Mouse (Mus musculus): ENCODE measurements around the gene Cox6b1. TPM values are rescaled to one million over a fixed set of nuclear protein-coding genes. Genes with fewer than 3 reads are reported as not detected.

The Cox6b1 gene
- polyA plus RNA-seq, 1 experiment from 2014 or later = 566 TPM

DNA sequence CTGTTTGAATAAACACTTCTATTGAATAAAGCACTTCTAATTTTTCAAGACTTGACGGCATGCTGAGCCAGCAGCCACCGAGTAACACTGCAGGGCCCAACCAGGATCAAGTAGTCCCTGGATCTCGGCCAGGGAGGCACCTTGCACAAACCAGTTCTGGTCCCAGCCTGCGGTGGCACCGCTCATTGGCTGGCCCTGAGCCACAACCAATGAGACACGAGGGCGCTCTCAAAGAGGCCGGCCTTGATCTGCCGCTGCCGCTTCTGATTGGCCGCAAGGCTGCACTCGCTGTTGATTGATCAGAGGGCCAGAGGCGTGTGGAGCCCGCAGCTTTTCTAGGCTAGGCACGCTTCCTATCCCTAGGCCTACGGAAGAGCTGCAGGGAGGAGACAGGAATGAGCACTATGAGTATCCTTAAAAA is 26.0 kb downstream of the Cox6b1 start:
- Histone ChIP-seq H3K27me3 (ENCODE audit: control insufficient read depth, insufficient read depth, low read depth, low read length) (no peaks in the 10 kb centered on the region), H3K27ac (ENCODE audit: low read length) (no peak overlapping the region), H3K4me3 (ENCODE audit: low read depth, low read length) (no peak overlapping the region), H3K9me3 (replicated peaks; ENCODE audit: control insufficient read depth, low read length) (no peaks in the 10 kb centered on the region), H3K9ac (ENCODE audit: low read depth, low read length) (0 out of 2 replicates have a peak overlapping the region, but pooled peaks have one; percentile 40), H3K4me1 (ENCODE audit: control insufficient read depth, low read depth, low read length) (peaks cover 10% of the 10 kb centered on the region), H3K36me3 (ENCODE audit: control insufficient read depth, insufficient read depth) (no peaks in the 10 kb centered on the region), H3K4me2 (ENCODE audit: low read depth, low read length) (peak overlapping the region; percentile 42)
- ATAC-seq (ENCODE audit: low read depth) = peak; percentile 98
- 2% methylated on average over 16 of the region's 16 CpGs for WGBS (ENCODE audit: insufficient replicate concordance)

DNA sequence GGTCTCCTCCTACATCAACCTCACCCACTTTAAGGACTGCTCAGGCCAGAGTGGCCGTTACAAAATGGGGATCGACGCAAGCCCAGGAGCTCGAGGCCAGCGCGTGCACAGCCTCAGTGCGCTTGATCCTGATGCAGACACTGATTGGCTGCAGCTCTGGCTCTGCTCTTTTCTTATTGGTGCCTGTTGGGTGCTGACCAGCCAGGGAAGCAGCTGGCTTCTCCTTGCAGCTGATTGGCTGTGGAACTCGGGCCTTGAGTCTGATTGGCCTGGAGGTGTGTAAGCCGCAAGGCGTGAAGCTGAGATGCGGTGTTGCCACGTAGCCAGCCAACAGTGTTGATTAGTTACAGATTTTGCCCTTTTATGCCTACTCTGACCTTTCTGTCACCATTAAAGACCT is 27.2 kb downstream of the Cox6b1 start, which contains the start of gene Zbtb32:
Gene Zbtb32 (minus strand): TSS at position 124 of the 400 bp plus-strand sequence.
- Histone ChIP-seq H3K9ac (ENCODE audit: low read depth, low read length) (0 out of 2 replicates have a peak within 1 kb of the TSS, but pooled peaks have one; percentile 40), H3K4me1 (ENCODE audit: control insufficient read depth, low read depth, low read length) (peaks cover 12% of the 10 kb centered on the region), H3K4me3 (ENCODE audit: low read depth, low read length) (no peak within 1 kb of the TSS), H3K9me3 (replicated peaks; ENCODE audit: control insufficient read depth, low read length) (no peaks in the 10 kb centered on the region), H3K27ac (ENCODE audit: low read length) (no peak within 1 kb of the TSS), H3K36me3 (ENCODE audit: control insufficient read depth, insufficient read depth) (no peaks in the 10 kb centered on the region), H3K27me3 (ENCODE audit: control insufficient read depth, insufficient read depth, low read depth, low read length) (no peaks in the 10 kb centered on the region), H3K4me2 (ENCODE audit: low read depth, low read length) (peak within 1 kb of the TSS; percentile 39; the same call in 1 of the 2 replicates)
- WGBS (ENCODE audit: insufficient replicate concordance) = 88% methylated on average over 12 of the region's 12 CpGs
- no peak for ATAC-seq (ENCODE audit: low read depth)

DNA sequence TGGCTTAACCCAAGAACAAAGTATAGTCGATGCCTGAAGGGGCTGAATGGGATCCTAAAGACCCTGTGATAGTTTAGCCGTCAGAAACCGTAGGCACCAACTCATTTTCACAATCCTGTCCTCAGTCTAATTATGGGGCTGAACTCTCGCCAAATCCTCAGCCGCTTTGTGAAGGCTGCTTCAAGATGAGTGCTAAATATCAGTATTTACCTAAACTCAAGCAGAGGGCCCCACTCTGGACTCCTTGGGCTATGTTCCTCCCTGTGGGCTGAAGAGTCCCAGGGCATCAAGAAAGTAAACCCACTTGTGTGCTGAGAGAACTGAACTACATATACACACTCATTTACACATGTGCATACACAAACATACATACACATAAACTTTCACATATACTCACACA is 29.1 kb downstream of the Cox6b1 start:
- H3K4me3 ChIP-seq (ENCODE audit: low read depth, low read length) = no peak overlapping the region
- no peaks in the 10 kb centered on the region for H3K9me3 ChIP-seq (replicated peaks; ENCODE audit: control insufficient read depth, low read length)
- H3K9ac ChIP-seq (ENCODE audit: low read depth, low read length) = no peak overlapping the region
- no peak overlapping the region for H3K27ac ChIP-seq (ENCODE audit: low read length)
- WGBS (ENCODE audit: insufficient replicate concordance) = 62% methylated on average over 5 of the region's 5 CpGs
- H3K4me1 ChIP-seq (ENCODE audit: control insufficient read depth, low read depth, low read length) = peaks cover 12% of the 10 kb centered on the region
- no peak for ATAC-seq (ENCODE audit: low read depth)
- H3K36me3 ChIP-seq (ENCODE audit: control insufficient read depth, insufficient read depth) = no peaks in the 10 kb centered on the region
- H3K27me3 ChIP-seq (ENCODE audit: control insufficient read depth, insufficient read depth, low read depth, low read length) = no peaks in the 10 kb centered on the region
- no peak overlapping the region for H3K4me2 ChIP-seq (ENCODE audit: low read depth, low read length)

DNA sequence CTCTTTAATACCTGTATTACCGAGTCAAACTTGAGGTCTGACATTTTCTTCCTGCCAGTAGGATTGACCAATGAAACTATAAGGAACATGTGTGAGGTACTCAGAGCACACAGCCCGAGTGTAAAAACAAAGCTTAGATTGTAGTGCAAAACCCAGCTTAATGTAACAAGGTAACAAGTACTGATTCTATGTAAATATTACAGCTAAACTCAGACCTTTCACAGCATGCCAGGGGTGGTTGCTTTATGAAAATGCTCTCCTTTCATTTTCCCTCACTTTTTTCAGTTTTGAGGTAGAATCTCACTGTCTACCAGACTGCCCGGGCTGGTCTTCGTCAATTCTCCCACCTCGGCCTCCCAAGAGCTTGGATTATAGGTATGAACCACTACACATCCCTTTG is 29.9 kb downstream of the Cox6b1 start:
- H3K4me3 ChIP-seq (ENCODE audit: low read depth, low read length) = no peak overlapping the region
- no peak overlapping the region for H3K9ac ChIP-seq (ENCODE audit: low read depth, low read length)
- 64% methylated on average over 5 of the region's 5 CpGs for whole genome bisulfite sequencing (ENCODE audit: insufficient replicate concordance)
- H3K27me3 ChIP-seq (ENCODE audit: control insufficient read depth, insufficient read depth, low read depth, low read length) = no peaks in the 10 kb centered on the region
- H3K9me3 ChIP-seq (replicated peaks; ENCODE audit: control insufficient read depth, low read length) = no peaks in the 10 kb centered on the region
- peaks cover 12% of the 10 kb centered on the region for H3K4me1 ChIP-seq (ENCODE audit: control insufficient read depth, low read depth, low read length)
- H3K27ac ChIP-seq (ENCODE audit: low read length) = no peak overlapping the region
- ATAC-seq (ENCODE audit: low read depth) = no peak
- H3K36me3 ChIP-seq (ENCODE audit: control insufficient read depth, insufficient read depth) = no peaks in the 10 kb centered on the region
- no peak overlapping the region for H3K4me2 ChIP-seq (ENCODE audit: low read depth, low read length)

DNA sequence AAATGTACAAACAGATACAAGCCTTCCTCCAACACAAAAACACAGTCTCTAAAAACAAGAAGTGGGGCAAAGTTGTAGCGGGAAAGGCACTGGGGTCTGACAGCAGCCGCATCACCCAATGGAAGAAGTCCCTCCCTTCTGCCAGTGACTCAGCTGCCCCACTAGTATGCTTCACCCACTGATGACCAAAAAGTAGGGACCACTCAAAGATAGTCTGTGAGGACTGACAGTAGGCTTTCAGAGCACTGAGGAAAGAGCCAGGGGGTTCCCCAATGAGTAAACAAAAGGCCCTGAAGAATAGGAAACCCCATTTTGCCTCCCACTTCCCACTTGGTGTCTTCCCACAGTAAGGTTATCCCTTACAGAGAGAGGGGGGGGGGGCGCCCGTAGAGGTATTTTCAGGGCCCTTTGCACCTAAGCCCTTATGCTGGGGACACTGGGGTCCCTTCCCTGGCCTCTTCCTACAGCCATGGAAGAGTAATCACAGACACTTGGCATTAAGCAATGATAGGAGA is 31.4 kb downstream of the Cox6b1 start:
- WGBS (ENCODE audit: insufficient replicate concordance) = 49% methylated on average over 4 of the region's 4 CpGs
- H3K9me3 ChIP-seq (replicated peaks; ENCODE audit: control insufficient read depth, low read length) = no peaks in the 10 kb centered on the region
- no peak overlapping the region for H3K9ac ChIP-seq (ENCODE audit: low read depth, low read length)

DNA sequence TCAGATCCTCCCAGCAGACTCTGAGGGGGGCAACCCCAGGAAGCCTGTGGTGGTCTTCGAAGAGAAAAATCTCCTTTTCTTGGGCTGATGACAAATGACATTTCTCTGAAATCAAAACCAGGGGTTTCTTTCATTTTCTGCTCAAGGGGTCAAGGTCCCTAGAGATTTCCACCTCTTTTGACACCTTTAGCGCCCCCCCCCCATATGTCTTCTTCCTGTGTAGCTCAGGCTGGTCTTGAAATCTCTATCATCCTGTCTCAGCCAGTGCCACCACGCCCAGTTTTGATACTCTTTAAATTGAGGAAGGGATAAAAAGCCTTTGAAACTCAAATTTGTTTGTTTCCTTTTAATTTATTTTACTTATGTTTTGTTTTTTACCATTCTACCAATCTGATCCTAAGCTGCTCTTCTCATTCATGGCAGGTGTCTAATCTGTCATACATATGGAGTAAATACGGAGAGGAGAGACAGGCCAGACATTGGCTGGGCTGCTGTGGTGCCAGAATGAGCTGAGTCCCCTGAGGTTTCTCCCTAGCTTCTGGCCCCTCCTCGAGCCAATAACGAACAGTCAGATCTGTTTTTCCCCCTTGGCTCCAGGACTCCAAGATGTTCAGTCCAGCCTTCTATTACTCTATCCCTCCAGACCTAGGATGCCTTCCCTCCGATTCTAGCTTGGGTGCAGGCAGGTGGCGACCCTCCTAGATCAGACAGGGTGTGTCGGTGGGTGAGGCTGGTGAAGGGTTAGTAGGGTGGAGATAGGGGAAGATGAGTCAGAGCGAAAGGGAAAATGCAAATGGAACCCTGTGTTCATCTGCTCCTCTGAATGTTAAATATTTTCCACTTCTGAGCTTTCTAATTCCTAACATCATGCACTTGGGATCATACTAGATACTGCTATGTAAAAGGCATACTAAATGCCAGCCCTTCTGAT is 32.1 kb downstream of the Cox6b1 start:
- 52% methylated on average over 10 of the region's 10 CpGs for WGBS (ENCODE audit: insufficient replicate concordance)
- H3K36me3 ChIP-seq (ENCODE audit: control insufficient read depth, insufficient read depth) = no peaks in the 10 kb centered on the region

More for the DNA sequence above, 31.4 kb downstream of the Cox6b1 start:
- no peak overlapping the region for H3K27ac ChIP-seq (ENCODE audit: low read length)
- H3K4me2 ChIP-seq (ENCODE audit: low read depth, low read length) = no peak overlapping the region
- no peaks in the 10 kb centered on the region for H3K36me3 ChIP-seq (ENCODE audit: control insufficient read depth, insufficient read depth)
- no peak overlapping the region for H3K4me3 ChIP-seq (ENCODE audit: low read depth, low read length)
- ATAC-seq (ENCODE audit: low read depth) = no peak
- peaks cover 9% of the 10 kb centered on the region for H3K4me1 ChIP-seq (ENCODE audit: control insufficient read depth, low read depth, low read length)
- H3K27me3 ChIP-seq (ENCODE audit: control insufficient read depth, insufficient read depth, low read depth, low read length) = no peaks in the 10 kb centered on the region

DNA sequence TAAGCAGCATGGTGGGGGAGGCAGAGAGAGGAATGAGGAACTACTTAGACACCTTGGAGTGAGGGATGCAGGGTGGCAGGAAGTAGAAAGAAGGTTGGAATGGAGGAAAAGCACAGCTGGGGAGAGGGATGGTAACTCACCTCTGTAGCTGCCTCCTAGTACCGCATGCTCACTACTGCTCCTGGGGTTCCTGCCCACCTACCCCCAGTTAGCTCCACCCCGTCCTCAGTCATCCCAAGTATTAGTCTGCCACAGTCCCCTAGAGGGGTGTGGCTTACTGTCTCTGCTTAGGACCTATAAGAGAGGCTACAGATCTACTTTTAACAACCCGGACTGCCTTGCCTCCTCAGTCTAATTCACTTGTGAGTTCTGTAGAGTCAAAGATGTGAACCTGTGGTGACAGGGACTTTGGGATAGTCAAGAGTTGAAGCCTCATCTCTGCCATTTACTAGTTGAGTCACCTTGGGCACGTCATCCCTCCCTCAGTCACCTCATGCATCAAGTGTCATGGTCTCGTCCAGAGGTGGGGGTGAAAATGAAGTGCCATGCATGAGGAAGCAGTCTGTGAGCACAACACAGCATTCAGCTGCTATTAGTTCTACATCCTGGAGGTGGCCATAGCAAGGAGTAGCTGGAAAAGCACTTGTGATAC is 33.1 kb downstream of the Cox6b1 start:
- no peak overlapping the region for H3K4me2 ChIP-seq (ENCODE audit: low read depth, low read length)
- 42% methylated on average over 5 of the region's 5 CpGs for WGBS (ENCODE audit: insufficient replicate concordance)
- ATAC-seq (ENCODE audit: low read depth) = no peak
- no peak overlapping the region for H3K27ac ChIP-seq (ENCODE audit: low read length)
- H3K9me3 ChIP-seq (replicated peaks; ENCODE audit: control insufficient read depth, low read length) = no peaks in the 10 kb centered on the region
- no peaks in the 10 kb centered on the region for H3K27me3 ChIP-seq (ENCODE audit: control insufficient read depth, insufficient read depth, low read depth, low read length)
- no peaks in the 10 kb centered on the region for H3K36me3 ChIP-seq (ENCODE audit: control insufficient read depth, insufficient read depth)
- no peak overlapping the region for H3K4me3 ChIP-seq (ENCODE audit: low read depth, low read length)
- no peak overlapping the region for H3K9ac ChIP-seq (ENCODE audit: low read depth, low read length)
- H3K4me1 ChIP-seq (ENCODE audit: control insufficient read depth, low read depth, low read length) = peaks cover 10% of the 10 kb centered on the region

More for the DNA sequence above, 32.1 kb downstream of the Cox6b1 start:
- Histone ChIP-seq H3K4me1 (ENCODE audit: control insufficient read depth, low read depth, low read length) (peaks cover 10% of the 10 kb centered on the region), H3K27me3 (ENCODE audit: control insufficient read depth, insufficient read depth, low read depth, low read length) (no peaks in the 10 kb centered on the region), H3K27ac (ENCODE audit: low read length) (no peak overlapping the region), H3K4me3 (ENCODE audit: low read depth, low read length) (no peak overlapping the region), H3K9ac (ENCODE audit: low read depth, low read length) (no peak overlapping the region), H3K4me2 (ENCODE audit: low read depth, low read length) (no peak overlapping the region), H3K9me3 (replicated peaks; ENCODE audit: control insufficient read depth, low read length) (no peaks in the 10 kb centered on the region)
- ATAC-seq (ENCODE audit: low read depth) = no peak

DNA sequence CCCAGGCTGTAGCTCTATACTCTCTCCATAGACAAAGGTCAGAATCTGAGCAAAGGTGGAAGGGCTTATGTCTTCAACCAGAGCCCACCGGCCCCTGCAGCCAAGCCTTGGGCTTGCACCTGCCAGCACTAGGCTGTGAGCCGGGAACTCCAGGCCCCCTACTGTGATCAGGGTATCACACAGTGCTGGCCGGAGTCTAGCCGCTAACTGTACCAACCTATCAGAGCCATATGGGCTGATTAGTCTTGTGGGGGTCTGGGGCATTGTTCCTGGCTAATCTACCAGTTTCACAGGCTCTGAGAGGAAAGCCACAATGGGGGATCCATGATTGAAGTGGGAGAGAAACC is 34.4 kb downstream of the Cox6b1 start:
- peaks cover 23% of the 10 kb centered on the region for H3K4me1 ChIP-seq (ENCODE audit: control insufficient read depth, low read depth, low read length)
- no peak overlapping the region for H3K9ac ChIP-seq (ENCODE audit: low read depth, low read length)
- H3K36me3 ChIP-seq (ENCODE audit: control insufficient read depth, insufficient read depth) = peaks cover 1% of the 10 kb centered on the region
- ATAC-seq (ENCODE audit: low read depth) = no peak
- WGBS (ENCODE audit: insufficient replicate concordance) = 79% methylated on average over 4 of the region's 4 CpGs
- no peak overlapping the region for H3K4me3 ChIP-seq (ENCODE audit: low read depth, low read length)
- no peaks in the 10 kb centered on the region for H3K9me3 ChIP-seq (replicated peaks; ENCODE audit: control insufficient read depth, low read length)
- H3K4me2 ChIP-seq (ENCODE audit: low read depth, low read length) = no peak overlapping the region
- no peaks in the 10 kb centered on the region for H3K27me3 ChIP-seq (ENCODE audit: control insufficient read depth, insufficient read depth, low read depth, low read length)
- no peak overlapping the region for H3K27ac ChIP-seq (ENCODE audit: low read length)

All from liver, embryonic 16.5 days (tissue).